Mouse (Mus musculus): ENCODE measurements around the gene AW011738. TPM values are rescaled to one million over a fixed set of nuclear protein-coding genes. Genes with fewer than 3 reads are reported as not detected.

The AW011738 gene
- total RNA-seq (2014; fragmentation: Nextera tagmentation) (not detected in 2 replicates), total RNA-seq (2017) (0.11 TPM in 1 of 2 replicates, not detected in the other), polyA plus RNA-seq (2012) (not detected in 2 replicates)

DNA sequence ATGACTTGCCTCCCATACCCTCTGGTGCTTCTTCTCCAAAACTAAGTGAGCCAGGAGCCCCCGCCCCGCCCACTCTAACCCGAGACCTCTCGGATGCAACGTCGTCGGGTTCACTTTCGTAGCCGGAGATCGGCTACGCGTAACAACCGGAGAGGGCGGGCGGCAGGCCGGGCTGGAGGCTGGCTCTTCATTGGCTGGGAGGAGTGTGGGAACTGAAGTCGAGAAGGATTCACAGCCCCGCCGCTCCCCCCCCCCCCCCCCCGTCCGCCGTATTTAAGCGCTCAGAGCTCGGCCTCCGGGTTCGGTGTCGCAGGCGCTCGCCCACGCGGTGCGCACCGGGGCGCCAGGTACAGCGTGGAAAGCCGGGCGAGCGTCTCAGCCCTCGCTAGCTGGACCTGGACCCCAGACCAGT lies at the start of gene AW011738:
Gene AW011738, plus strand, starts transcription at position 304 of the 412 bp plus-strand sequence.
- ATAC-seq (ENCODE audit: extremely low read depth, insufficient number of reproducible peaks, low FRiP score, poor library complexity, severe bottlenecking) (no peak), DNase-seq (ENCODE audit: low spot score) (no peak)
- no peaks in the 10 kb centered on the region for H3K9me3 ChIP-seq (replicated peaks)
- TF ChIP-seq GATA2 (IDR thresholded peaks at IDR 0.05; ENCODE audit: borderline replicate concordance, low read depth, low read length), result no peak
- TF ChIP-seq POLR2AphosphoS5 (IDR thresholded peaks at IDR 0.05; ENCODE audit: insufficient replicate concordance, low read depth, low read length), result no peak
- TF ChIP-seq GATA1 (IDR thresholded peaks at IDR 0.05; ENCODE audit: borderline replicate concordance, low read length), result no peak
- no peak for TF ChIP-seq TAL1 (conservative IDR thresholded peaks at IDR 0.05; ENCODE audit: low read depth, low read length)
- no peak for TF ChIP-seq CTCF (IDR thresholded peaks at IDR 0.05; ENCODE audit: low read depth, low read length)
- no peaks in the 10 kb centered on the region for H3K36me3 ChIP-seq (replicated peaks)
- peaks cover 9% of the 10 kb centered on the region for H3K4me1 ChIP-seq (ENCODE audit: insufficient read depth, low read depth, low read length)
- no peak within 1 kb of the TSS; the same call in 1 of the 2 replicates for H3K4me3 ChIP-seq (ENCODE audit: low read depth, low read length)
- peaks cover 35% of the 10 kb centered on the region for H3K27me3 ChIP-seq (ENCODE audit: insufficient read depth, low read length)

DNA sequence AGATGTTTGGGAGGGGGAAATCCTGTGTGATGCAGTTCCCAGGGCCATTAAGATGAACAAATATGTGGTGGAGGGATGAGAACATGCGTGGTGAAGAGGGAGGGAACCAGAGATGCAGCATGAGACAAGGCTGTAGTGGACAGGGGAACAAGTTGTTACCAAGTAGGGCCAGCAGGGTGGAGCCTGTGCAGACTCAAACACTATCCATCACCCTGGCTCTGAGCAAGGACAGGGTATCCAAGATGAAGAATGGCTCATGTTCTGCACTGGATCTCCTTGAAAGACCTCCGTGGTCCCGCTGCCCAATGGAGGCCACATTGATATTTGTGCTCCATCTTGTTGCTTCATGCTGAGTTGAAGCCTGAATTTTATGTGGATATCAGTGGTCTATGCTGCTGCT lies 48.3 kb upstream of the AW011738 start:
- no peaks in the 10 kb centered on the region for H3K4me1 ChIP-seq (ENCODE audit: insufficient read depth, low read depth, low read length)
- H3K36me3 ChIP-seq (replicated peaks), result no peaks in the 10 kb centered on the region
- no peak for ATAC-seq (ENCODE audit: extremely low read depth, insufficient number of reproducible peaks, low FRiP score, poor library complexity, severe bottlenecking)
- H3K27me3 ChIP-seq (ENCODE audit: insufficient read depth, low read length), result no peaks in the 10 kb centered on the region
- DNase-seq (ENCODE audit: low spot score), result no peak
- H3K9me3 ChIP-seq (replicated peaks), result peaks cover 33% of the 10 kb centered on the region
- no peak for TF ChIP-seq TAL1 (conservative IDR thresholded peaks at IDR 0.05; ENCODE audit: low read depth, low read length)
- no peak overlapping the region for H3K4me3 ChIP-seq (ENCODE audit: low read depth, low read length)

DNA sequence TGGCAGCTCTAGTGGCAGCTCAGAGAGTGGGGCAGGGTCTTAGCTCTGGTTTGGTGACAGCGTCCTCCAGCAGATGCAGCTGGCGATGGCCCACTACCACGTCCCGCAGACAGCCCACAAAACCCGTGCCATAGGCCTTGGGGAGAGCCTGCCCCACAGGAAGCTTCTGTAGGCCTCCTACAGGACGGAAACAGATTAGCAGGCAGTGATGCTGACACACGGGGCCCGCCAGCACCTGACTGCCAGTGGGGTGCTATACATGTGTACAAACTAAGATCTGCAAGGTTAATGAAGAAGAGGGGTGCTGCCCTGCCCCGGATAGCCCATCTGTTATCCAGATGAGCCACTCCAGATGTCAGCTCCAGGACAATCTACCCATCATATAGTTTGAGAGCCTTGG lies 36.6 kb upstream of the AW011738 start:
- DNase-seq (ENCODE audit: low spot score), result no peak
- Histone ChIP-seq H3K27me3 (ENCODE audit: insufficient read depth, low read length) (peaks cover 2% of the 10 kb centered on the region; the same call in 1 of the 2 replicates), H3K9me3 (replicated peaks) (peaks cover 48% of the 10 kb centered on the region), H3K36me3 (replicated peaks) (no peaks in the 10 kb centered on the region), H3K4me1 (ENCODE audit: insufficient read depth, low read depth, low read length) (no peaks in the 10 kb centered on the region), H3K4me3 (ENCODE audit: low read depth, low read length) (no peak overlapping the region)
- TF ChIP-seq GATA1 (IDR thresholded peaks at IDR 0.05; ENCODE audit: borderline replicate concordance, low read length) (no peak), TAL1 (conservative IDR thresholded peaks at IDR 0.05; ENCODE audit: low read depth, low read length) (no peak), CTCF (IDR thresholded peaks at IDR 0.05; ENCODE audit: low read depth, low read length) (no peak), POLR2AphosphoS5 (IDR thresholded peaks at IDR 0.05; ENCODE audit: insufficient replicate concordance, low read depth, low read length) (no peak), GATA2 (IDR thresholded peaks at IDR 0.05; ENCODE audit: borderline replicate concordance, low read depth, low read length) (no peak)
- ATAC-seq (ENCODE audit: extremely low read depth, insufficient number of reproducible peaks, low FRiP score, poor library complexity, severe bottlenecking), result no peak

DNA sequence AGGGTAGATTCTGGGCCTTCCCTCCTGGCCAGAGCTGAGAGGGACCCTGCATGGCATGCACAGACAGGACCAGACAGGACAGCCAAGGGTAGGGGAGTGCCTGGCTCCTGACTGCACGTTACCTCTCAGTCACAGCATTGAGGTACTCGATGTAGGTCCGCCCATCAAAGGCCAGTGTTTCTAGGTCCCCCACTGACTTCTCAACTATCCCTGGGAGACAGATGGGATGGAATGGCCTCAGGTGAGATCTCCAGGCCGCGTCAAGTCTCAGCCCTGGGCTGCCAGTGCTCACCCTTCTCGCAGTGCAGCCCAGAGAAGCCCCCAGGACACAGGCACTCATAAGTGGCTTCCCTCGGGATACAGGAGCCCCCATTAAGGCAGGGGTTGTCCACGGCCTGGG lies 34.5 kb upstream of the AW011738 start:
- no peaks in the 10 kb centered on the region for H3K36me3 ChIP-seq (replicated peaks)
- DNase-seq (ENCODE audit: low spot score), result no peak
- no peak for ATAC-seq (ENCODE audit: extremely low read depth, insufficient number of reproducible peaks, low FRiP score, poor library complexity, severe bottlenecking)
- H3K4me3 ChIP-seq (ENCODE audit: low read depth, low read length), result no peak overlapping the region
- peaks cover 2% of the 10 kb centered on the region; the same call in 1 of the 2 replicates for H3K27me3 ChIP-seq (ENCODE audit: insufficient read depth, low read length)
- no peaks in the 10 kb centered on the region for H3K4me1 ChIP-seq (ENCODE audit: insufficient read depth, low read depth, low read length)
- peaks cover 51% of the 10 kb centered on the region for H3K9me3 ChIP-seq (replicated peaks)
- no peak for TF ChIP-seq GATA2 (IDR thresholded peaks at IDR 0.05; ENCODE audit: borderline replicate concordance, low read depth, low read length)
- no peak for TF ChIP-seq CTCF (IDR thresholded peaks at IDR 0.05; ENCODE audit: low read depth, low read length)
- TF ChIP-seq TAL1 (conservative IDR thresholded peaks at IDR 0.05; ENCODE audit: low read depth, low read length), result no peak
- TF ChIP-seq GATA1 (IDR thresholded peaks at IDR 0.05; ENCODE audit: borderline replicate concordance, low read length), result no peak

DNA sequence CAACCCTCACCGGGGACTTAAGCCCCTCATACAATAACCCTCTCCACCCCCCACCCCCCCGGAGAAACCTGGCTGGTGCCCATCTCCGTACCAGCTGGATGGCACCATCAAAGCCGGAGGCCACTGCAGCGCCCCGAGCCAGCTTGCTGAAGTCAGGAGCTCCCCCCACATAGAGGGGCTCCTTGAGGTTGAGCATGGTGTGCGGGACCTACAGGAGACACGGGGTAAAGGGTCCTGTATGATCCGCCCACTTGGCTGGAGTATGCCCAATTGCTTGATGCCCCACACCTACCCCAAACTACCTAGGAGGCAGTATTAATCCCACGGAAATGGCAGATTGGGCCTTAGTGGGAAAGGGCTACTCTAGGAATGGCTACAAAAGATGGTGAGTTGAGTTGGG lies 34.0 kb upstream of the AW011738 start:
- Histone ChIP-seq H3K4me1 (ENCODE audit: insufficient read depth, low read depth, low read length) (no peaks in the 10 kb centered on the region), H3K4me3 (ENCODE audit: low read depth, low read length) (no peak overlapping the region), H3K9me3 (replicated peaks) (peaks cover 53% of the 10 kb centered on the region), H3K27me3 (ENCODE audit: insufficient read depth, low read length) (peaks cover 2% of the 10 kb centered on the region; the same call in 1 of the 2 replicates), H3K36me3 (replicated peaks) (no peaks in the 10 kb centered on the region)
- ATAC-seq (ENCODE audit: extremely low read depth, insufficient number of reproducible peaks, low FRiP score, poor library complexity, severe bottlenecking), result no peak
- no peak for DNase-seq (ENCODE audit: low spot score)
- TF ChIP-seq TAL1 (conservative IDR thresholded peaks at IDR 0.05; ENCODE audit: low read depth, low read length) (no peak), POLR2AphosphoS5 (IDR thresholded peaks at IDR 0.05; ENCODE audit: insufficient replicate concordance, low read depth, low read length) (no peak)

DNA sequence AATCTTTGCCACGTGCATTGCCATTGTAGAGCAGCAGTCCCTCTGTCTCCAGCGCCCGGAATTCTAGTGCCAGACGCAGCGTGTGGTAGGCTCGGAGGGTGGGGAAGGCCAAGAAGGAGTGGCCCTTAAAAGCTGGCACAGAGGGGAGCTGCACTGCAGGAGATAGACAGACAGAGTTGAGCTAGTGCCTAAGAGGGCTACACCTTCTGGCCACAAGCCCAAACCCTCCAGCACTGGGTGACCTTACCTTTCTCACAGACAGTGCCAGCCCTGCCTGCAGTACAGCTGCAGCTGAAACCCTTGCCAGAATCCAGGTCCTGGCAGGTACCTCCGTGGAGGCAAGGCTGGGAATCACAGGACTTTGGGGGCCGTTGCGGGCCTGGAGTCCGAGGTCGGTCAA lies 31.3 kb upstream of the AW011738 start:
- no peaks in the 10 kb centered on the region for H3K36me3 ChIP-seq (replicated peaks)
- TF ChIP-seq POLR2AphosphoS5 (IDR thresholded peaks at IDR 0.05; ENCODE audit: insufficient replicate concordance, low read depth, low read length) (no peak), GATA2 (IDR thresholded peaks at IDR 0.05; ENCODE audit: borderline replicate concordance, low read depth, low read length) (no peak), CTCF (IDR thresholded peaks at IDR 0.05; ENCODE audit: low read depth, low read length) (no peak), GATA1 (IDR thresholded peaks at IDR 0.05; ENCODE audit: borderline replicate concordance, low read length) (no peak), TAL1 (conservative IDR thresholded peaks at IDR 0.05; ENCODE audit: low read depth, low read length) (no peak)

DNA sequence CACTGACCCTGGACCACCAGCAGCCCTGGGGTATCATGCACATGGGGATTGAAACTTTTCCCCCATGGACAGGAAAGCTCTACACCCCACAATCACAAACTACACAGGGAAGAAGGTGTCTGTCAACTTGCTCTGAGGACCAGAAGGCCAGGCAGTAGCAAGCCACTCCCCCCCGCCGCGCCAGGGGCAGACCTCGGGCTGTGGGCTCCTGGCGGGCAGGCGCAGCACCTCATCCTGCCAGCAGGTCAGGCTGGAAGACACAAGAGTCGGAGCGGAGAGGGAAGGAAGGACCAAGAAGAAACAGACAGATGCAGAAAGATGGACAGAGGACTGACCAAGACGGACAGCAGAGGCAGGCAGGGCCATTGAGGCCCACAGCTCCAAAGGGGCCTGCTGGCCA lies 25.5 kb upstream of the AW011738 start:
- no peaks in the 10 kb centered on the region for H3K4me1 ChIP-seq (ENCODE audit: insufficient read depth, low read depth, low read length)
- TF ChIP-seq TAL1 (conservative IDR thresholded peaks at IDR 0.05; ENCODE audit: low read depth, low read length) (no peak), POLR2AphosphoS5 (IDR thresholded peaks at IDR 0.05; ENCODE audit: insufficient replicate concordance, low read depth, low read length) (no peak), GATA2 (IDR thresholded peaks at IDR 0.05; ENCODE audit: borderline replicate concordance, low read depth, low read length) (no peak), GATA1 (IDR thresholded peaks at IDR 0.05; ENCODE audit: borderline replicate concordance, low read length) (no peak), CTCF (IDR thresholded peaks at IDR 0.05; ENCODE audit: low read depth, low read length) (no peak)
- no peaks in the 10 kb centered on the region; the same call in 1 of the 2 replicates for H3K27me3 ChIP-seq (ENCODE audit: insufficient read depth, low read length)
- DNase-seq (ENCODE audit: low spot score) (no peak), ATAC-seq (ENCODE audit: extremely low read depth, insufficient number of reproducible peaks, low FRiP score, poor library complexity, severe bottlenecking) (no peak)
- peaks cover 57% of the 10 kb centered on the region for H3K9me3 ChIP-seq (replicated peaks)
- no peaks in the 10 kb centered on the region for H3K36me3 ChIP-seq (replicated peaks)
- H3K4me3 ChIP-seq (ENCODE audit: low read depth, low read length), result 0 out of 2 replicates have a peak overlapping the region, but pooled peaks have one; percentile 31

More for the DNA sequence above, 31.3 kb upstream of the AW011738 start:
- no peak for ATAC-seq (ENCODE audit: extremely low read depth, insufficient number of reproducible peaks, low FRiP score, poor library complexity, severe bottlenecking)
- peaks cover 72% of the 10 kb centered on the region for H3K9me3 ChIP-seq (replicated peaks)
- H3K4me3 ChIP-seq (ENCODE audit: low read depth, low read length), result no peak overlapping the region
- no peak for DNase-seq (ENCODE audit: low spot score)
- no peaks in the 10 kb centered on the region; the same call in 1 of the 2 replicates for H3K27me3 ChIP-seq (ENCODE audit: insufficient read depth, low read length)
- no peaks in the 10 kb centered on the region for H3K4me1 ChIP-seq (ENCODE audit: insufficient read depth, low read depth, low read length)
